Mouse (Mus musculus) lung, embryonic 16.5 days (tissue): Measurements from ENCODE around the gene Nsmce1. TPM values are rescaled to one million over a fixed set of nuclear protein-coding genes. Genes with fewer than 3 reads are reported as not detected.

Experiments
- ATAC-seq: fragments of 200-750 bp; cut with Nextera tagmentation; 2 replicates; pipeline ENCODE4 v1.8.0; 2017; ENCODE audit warnings: low read depth, mild to moderate bottlenecking, moderate library complexity
- H3K27ac ChIP-seq: fragments of 300-500 bp; sonication (generic); 2 replicates; pipeline ENCODE4 v1.5.1; 2014; ENCODE audit warnings: mild to moderate bottlenecking, control low read depth, low read length
- H3K27me3 ChIP-seq: fragments of 300-500 bp; sonication (generic); 2 replicates; pipeline ENCODE4 v1.6.1; 2014; ENCODE audit warnings: low read depth, low read length, mixed read lengths; ENCODE audit not compliant: control insufficient read depth, insufficient read depth
- H3K36me3 ChIP-seq: fragments of 300-500 bp; sonication (generic); 2 replicates; pipeline ENCODE4 v1.6.1; 2014; ENCODE audit warnings: low read length; ENCODE audit not compliant: control insufficient read depth, insufficient read depth
- H3K4me1 ChIP-seq: fragments of 300-500 bp; sonication (generic); replicated peaks from 2 replicates; pipeline ENCODE4 v1.6.1; 2014; ENCODE audit warnings: low read length, mixed read lengths; ENCODE audit not compliant: control insufficient read depth, insufficient read depth
- H3K4me2 ChIP-seq: fragments of 300-500 bp; sonication (generic); 2 replicates; pipeline ENCODE4 v1.6.1; 2014; ENCODE audit warnings: low read depth, low read length, control low read depth
- H3K4me3 ChIP-seq: fragments of 300-500 bp; sonication (generic); 2 replicates; pipeline ENCODE4 v1.5.1; 2014; ENCODE audit warnings: mild to moderate bottlenecking, low read length, control low read depth
- H3K9ac ChIP-seq: fragments of 300-500 bp; sonication (generic); 2 replicates; pipeline ENCODE4 v1.6.1; 2014; ENCODE audit warnings: low read length, control low read depth
- H3K9me3 ChIP-seq: fragments of 300-500 bp; sonication (generic); 2 replicates; pipeline ENCODE4 v1.6.1; 2016; ENCODE audit warnings: low read length; ENCODE audit not compliant: control insufficient read depth
- WGBS: fragments of 180-500 bp; shearing (Covaris S2); extraction: QIAGEN DNeasy Blood & Tissue Kit; methylation state at CpG from one replicate; pipeline ENCODE4 v1.1.7; 2014; 5-methylcytosine and 5-hydroxymethylcytosine counted together
- polyA plus RNA-seq: library from polyadenylated mRNA; unstranded; fragments of >200 nt; fragmentation: Nextera tagmentation; extraction: Ambion mirVana; gene quantifications from 2 replicates; pipeline ENCODE4 v1.2.1, GENCODE M21; 2015

Gene Nsmce1
- polyA plus RNA-seq, 1 experiment from 2014 or later: 148 TPM

GRCm38 (mm10) chr7:125515081-125515853 is 23.9 kb upstream of the Nsmce1 start:
- H3K9me3 ChIP-seq: no peaks in the 10 kb centered on the region
- no peak overlapping the region for H3K9ac ChIP-seq
- no peak overlapping the region for H3K27ac ChIP-seq
- H3K27me3 ChIP-seq: no peaks in the 10 kb centered on the region
- H3K36me3 ChIP-seq: no peaks in the 10 kb centered on the region
- 59% methylated on average over 5 of the region's 5 CpGs for WGBS
- no peak overlapping the region for H3K4me2 ChIP-seq
- H3K4me3 ChIP-seq: no peak overlapping the region
- ATAC-seq: no peak
- 0 out of 2 replicates have a peak, but pooled peaks cover 2% of the 10 kb centered on the region for H3K4me1 ChIP-seq

GRCm38 (mm10) chr7:125511852-125512251 is 20.5 kb upstream of the Nsmce1 start:
- Histone ChIP-seq H3K9me3 (no peaks in the 10 kb centered on the region), H3K27me3 (no peaks in the 10 kb centered on the region), H3K4me3 (no peak overlapping the region), H3K27ac (no peak overlapping the region), H3K4me2 (no peak overlapping the region), H3K36me3 (no peaks in the 10 kb centered on the region), H3K9ac (no peak overlapping the region), H3K4me1 (0 out of 2 replicates have a peak, but pooled peaks cover 2% of the 10 kb centered on the region)
- ATAC-seq: no peak
- 55% methylated on average over 2 of the region's 2 CpGs for WGBS

- ATAC-seq: no peak
- 0 out of 2 replicates have a peak, but pooled peaks cover 2% of the 10 kb centered on the region for H3K4me1 ChIP-seq
- WGBS: 64% methylated on average over 5 of the region's 5 CpGs
Observed at GRCm38 (mm10) chr7:125511432-125511831, 20.0 kb upstream of the Nsmce1 start.

GRCm38 (mm10) chr7:125507279-125507678 is 15.9 kb upstream of the Nsmce1 start:
- Histone ChIP-seq H3K4me1 (no peaks in the 10 kb centered on the region), H3K27me3 (no peaks in the 10 kb centered on the region), H3K4me2 (no peak overlapping the region), H3K9ac (no peak overlapping the region), H3K9me3 (no peaks in the 10 kb centered on the region), H3K27ac (no peak overlapping the region), H3K4me3 (no peak overlapping the region), H3K36me3 (no peaks in the 10 kb centered on the region)
- no peak for ATAC-seq
- 79% methylated on average over 2 of the region's 2 CpGs for WGBS

More at GRCm38 (mm10) chr7:125511432-125511831, 20.0 kb upstream of the Nsmce1 start:
- no peak overlapping the region for H3K4me3 ChIP-seq
- no peak overlapping the region for H3K9ac ChIP-seq
- H3K4me2 ChIP-seq: no peak overlapping the region
- H3K9me3 ChIP-seq: no peaks in the 10 kb centered on the region
- H3K27me3 ChIP-seq: no peaks in the 10 kb centered on the region
- H3K36me3 ChIP-seq: no peaks in the 10 kb centered on the region
- no peak overlapping the region for H3K27ac ChIP-seq

GRCm38 (mm10) chr7:125505568-125505967 is 14.2 kb upstream of the Nsmce1 start:
- Histone ChIP-seq H3K9me3 (no peaks in the 10 kb centered on the region), H3K4me2 (no peak overlapping the region), H3K27ac (no peak overlapping the region), H3K4me3 (no peak overlapping the region), H3K4me1 (no peaks in the 10 kb centered on the region), H3K27me3 (no peaks in the 10 kb centered on the region), H3K9ac (no peak overlapping the region), H3K36me3 (no peaks in the 10 kb centered on the region)
- ATAC-seq: no peak
- WGBS: 69% methylated on average over 10 of the region's 10 CpGs

GRCm38 (mm10) chr7:125504618-125505017 is 13.2 kb upstream of the Nsmce1 start:
- no peaks in the 10 kb centered on the region for H3K9me3 ChIP-seq
- no peak overlapping the region for H3K27ac ChIP-seq
- H3K4me2 ChIP-seq: no peak overlapping the region
- H3K9ac ChIP-seq: no peak overlapping the region
- ATAC-seq: no peak
- peaks cover 5% of the 10 kb centered on the region; the same call in 1 of the 2 replicates for H3K4me1 ChIP-seq
- no peaks in the 10 kb centered on the region for H3K27me3 ChIP-seq
- no peak overlapping the region for H3K4me3 ChIP-seq
- no peaks in the 10 kb centered on the region for H3K36me3 ChIP-seq
- 87% methylated on average over 5 of the region's 5 CpGs for WGBS

- no peaks in the 10 kb centered on the region for H3K9me3 ChIP-seq
- H3K4me2 ChIP-seq: no peak overlapping the region
- peak; percentile 68 for ATAC-seq
- peaks cover 5% of the 10 kb centered on the region; the same call in 1 of the 2 replicates for H3K4me1 ChIP-seq
- H3K36me3 ChIP-seq: no peaks in the 10 kb centered on the region
- 74% methylated on average over 5 of the region's 5 CpGs for WGBS
- H3K27ac ChIP-seq: no peak overlapping the region
- H3K9ac ChIP-seq: no peak overlapping the region
- no peak overlapping the region for H3K4me3 ChIP-seq
- H3K27me3 ChIP-seq: no peaks in the 10 kb centered on the region
Observed at GRCm38 (mm10) chr7:125503374-125504092, 12.1 kb upstream of the Nsmce1 start.

GRCm38 (mm10) chr7:125500879-125501278 is 9.5 kb upstream of the Nsmce1 start:
- Histone ChIP-seq H3K36me3 (no peaks in the 10 kb centered on the region), H3K27ac (no peak overlapping the region), H3K4me2 (no peak overlapping the region), H3K9me3 (no peaks in the 10 kb centered on the region), H3K4me1 (peaks cover 5% of the 10 kb centered on the region; the same call in 1 of the 2 replicates), H3K4me3 (no peak overlapping the region), H3K9ac (no peak overlapping the region), H3K27me3 (no peaks in the 10 kb centered on the region)
- ATAC-seq: no peak
- 86% methylated on average over 7 of the region's 7 CpGs for WGBS
